Mouse (Mus musculus): ENCODE data around the gene Dpagt1.

The Dpagt1 gene

DNA sequence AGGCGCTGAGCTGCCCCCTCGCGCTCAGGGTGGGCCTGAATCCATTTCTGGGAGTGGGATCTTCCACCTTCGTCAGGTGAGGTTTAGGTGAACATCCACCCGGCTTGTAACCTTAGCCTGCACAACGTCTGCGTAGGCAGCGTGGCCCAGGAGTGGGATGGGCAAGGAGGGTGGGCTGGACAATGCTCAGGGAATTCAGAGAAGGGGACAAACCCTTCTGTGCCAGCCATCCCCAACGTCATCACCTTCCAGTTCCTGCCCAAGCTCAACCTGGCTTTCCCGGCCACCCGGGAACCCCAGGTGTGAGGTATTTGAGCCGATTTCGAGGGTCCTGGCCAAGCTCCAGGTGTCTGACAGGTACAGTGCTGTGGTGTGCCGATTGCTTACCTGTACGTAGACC is 54.0 kb downstream of the Dpagt1 start:
- no peak for DNase-seq (ENCODE audit: low spot score)

Data from yolk sac, embryonic 10.5 days (tissue).